Mouse (Mus musculus): Measurements from ENCODE around the gene Vamp5. TPM values are rescaled to one million over a fixed set of nuclear protein-coding genes. Genes with fewer than 3 reads are reported as not detected.

The Vamp5 gene
- polyA plus RNA-seq, 1 experiment from 2014 or later: 15.4 TPM

GRCm38 (mm10) chr6:72385258-72385657, 5.0 kb upstream of the Vamp5 start:
- WGBS: 86% methylated on average over 4 of the region's 4 CpGs
- H3K4me2 ChIP-seq: no peak overlapping the region
- ATAC-seq (ENCODE audit: low FRiP score): no peak

GRCm38 (mm10) chr6:72383952-72384351, 3.7 kb upstream of the Vamp5 start:
- 88% methylated on average over 7 of the region's 7 CpGs for WGBS
- Histone ChIP-seq H3K27ac (ENCODE audit: low read depth, low read length) (no peak overlapping the region), H3K9ac (ENCODE audit: low read length) (no peak overlapping the region), H3K9me3 (ENCODE audit: control insufficient read depth, low read length) (no peaks in the 10 kb centered on the region), H3K27me3 (ENCODE audit: control insufficient read depth, insufficient read depth, low read length) (peaks cover 16% of the 10 kb centered on the region), H3K4me3 (ENCODE audit: low read depth, low read length) (no peak overlapping the region), H3K4me1 (ENCODE audit: control insufficient read depth, insufficient read depth, low read length) (peaks cover 6% of the 10 kb centered on the region; the same call in 1 of the 2 replicates), H3K4me2 (no peak overlapping the region), H3K36me3 (ENCODE audit: control insufficient read depth, insufficient read depth, low read length) (no peaks in the 10 kb centered on the region)
- DNase-seq (ENCODE audit: low spot score, missing footprints) (no peak), ATAC-seq (ENCODE audit: low FRiP score) (no peak)

More at GRCm38 (mm10) chr6:72385258-72385657, 5.0 kb upstream of the Vamp5 start:
- H3K27ac ChIP-seq (ENCODE audit: low read depth, low read length): no peak overlapping the region
- H3K27me3 ChIP-seq (ENCODE audit: control insufficient read depth, insufficient read depth, low read length): peaks cover 4% of the 10 kb centered on the region
- no peak overlapping the region for H3K4me3 ChIP-seq (ENCODE audit: low read depth, low read length)
- no peak overlapping the region for H3K9ac ChIP-seq (ENCODE audit: low read length)
- DNase-seq (ENCODE audit: low spot score, missing footprints): no peak
- H3K9me3 ChIP-seq (ENCODE audit: control insufficient read depth, low read length): no peaks in the 10 kb centered on the region
- H3K4me1 ChIP-seq (ENCODE audit: control insufficient read depth, insufficient read depth, low read length): peaks cover 8% of the 10 kb centered on the region
- H3K36me3 ChIP-seq (ENCODE audit: control insufficient read depth, insufficient read depth, low read length): no peaks in the 10 kb centered on the region

- WGBS: 87% methylated on average over 6 of the region's 6 CpGs
Measured at GRCm38 (mm10) chr6:72383142-72383820, 3.0 kb upstream of the Vamp5 start.

GRCm38 (mm10) chr6:72382494-72382893, 2.2 kb upstream of the Vamp5 start:
- WGBS: 86% methylated on average over 6 of the region's 6 CpGs
- Histone ChIP-seq H3K36me3 (ENCODE audit: control insufficient read depth, insufficient read depth, low read length) (no peaks in the 10 kb centered on the region), H3K27ac (ENCODE audit: low read depth, low read length) (no peak overlapping the region), H3K9ac (ENCODE audit: low read length) (no peak overlapping the region), H3K4me3 (ENCODE audit: low read depth, low read length) (no peak overlapping the region), H3K27me3 (ENCODE audit: control insufficient read depth, insufficient read depth, low read length) (peaks cover 16% of the 10 kb centered on the region), H3K9me3 (ENCODE audit: control insufficient read depth, low read length) (no peaks in the 10 kb centered on the region), H3K4me2 (no peak overlapping the region), H3K4me1 (ENCODE audit: control insufficient read depth, insufficient read depth, low read length) (peaks cover 6% of the 10 kb centered on the region; the same call in 1 of the 2 replicates)
- DNase-seq (ENCODE audit: low spot score, missing footprints) (no peak), ATAC-seq (ENCODE audit: low FRiP score) (no peak)

More at GRCm38 (mm10) chr6:72383142-72383820, 3.0 kb upstream of the Vamp5 start:
- peaks cover 6% of the 10 kb centered on the region; the same call in 1 of the 2 replicates for H3K4me1 ChIP-seq (ENCODE audit: control insufficient read depth, insufficient read depth, low read length)
- no peak overlapping the region for H3K27ac ChIP-seq (ENCODE audit: low read depth, low read length)
- no peaks in the 10 kb centered on the region for H3K36me3 ChIP-seq (ENCODE audit: control insufficient read depth, insufficient read depth, low read length)
- no peak overlapping the region for H3K9ac ChIP-seq (ENCODE audit: low read length)
- DNase-seq (ENCODE audit: low spot score, missing footprints) (no peak), ATAC-seq (ENCODE audit: low FRiP score) (no peak)
- H3K9me3 ChIP-seq (ENCODE audit: control insufficient read depth, low read length): no peaks in the 10 kb centered on the region
- peaks cover 16% of the 10 kb centered on the region for H3K27me3 ChIP-seq (ENCODE audit: control insufficient read depth, insufficient read depth, low read length)
- H3K4me2 ChIP-seq: no peak overlapping the region
- no peak overlapping the region for H3K4me3 ChIP-seq (ENCODE audit: low read depth, low read length)

GRCm38 (mm10) chr6:72379377-72380130, 714 bp downstream of the Vamp5 start:
- DNase-seq (ENCODE audit: low spot score, missing footprints) (no peak), ATAC-seq (ENCODE audit: low FRiP score) (no peak)
- no peaks in the 10 kb centered on the region for H3K36me3 ChIP-seq (ENCODE audit: control insufficient read depth, insufficient read depth, low read length)
- peaks cover 16% of the 10 kb centered on the region for H3K27me3 ChIP-seq (ENCODE audit: control insufficient read depth, insufficient read depth, low read length)
- H3K9me3 ChIP-seq (ENCODE audit: control insufficient read depth, low read length): no peaks in the 10 kb centered on the region
- H3K4me1 ChIP-seq (ENCODE audit: control insufficient read depth, insufficient read depth, low read length): peaks cover 6% of the 10 kb centered on the region; the same call in 1 of the 2 replicates
- H3K4me2 ChIP-seq: peak overlapping the region; percentile 44
- no peak overlapping the region for H3K27ac ChIP-seq (ENCODE audit: low read depth, low read length)
- H3K4me3 ChIP-seq (ENCODE audit: low read depth, low read length): peak overlapping the region; percentile 38
- 40% methylated on average over 7 of the region's 7 CpGs for WGBS
- H3K9ac ChIP-seq (ENCODE audit: low read length): no peak overlapping the region

GRCm38 (mm10) chr6:72378510-72379234, 1.6 kb downstream of the Vamp5 start:
- Histone ChIP-seq H3K9me3 (ENCODE audit: control insufficient read depth, low read length) (no peaks in the 10 kb centered on the region), H3K4me3 (ENCODE audit: low read depth, low read length) (no peak overlapping the region), H3K4me2 (no peak overlapping the region), H3K36me3 (ENCODE audit: control insufficient read depth, insufficient read depth, low read length) (no peaks in the 10 kb centered on the region), H3K27me3 (ENCODE audit: control insufficient read depth, insufficient read depth, low read length) (peaks cover 16% of the 10 kb centered on the region), H3K27ac (ENCODE audit: low read depth, low read length) (no peak overlapping the region), H3K4me1 (ENCODE audit: control insufficient read depth, insufficient read depth, low read length) (peaks cover 6% of the 10 kb centered on the region; the same call in 1 of the 2 replicates), H3K9ac (ENCODE audit: low read length) (no peak overlapping the region)
- 86% methylated on average over 8 of the region's 8 CpGs for WGBS
- DNase-seq (ENCODE audit: low spot score, missing footprints): no peak
- no peak for ATAC-seq (ENCODE audit: low FRiP score)

GRCm38 (mm10) chr6:72374820-72375563, 5.3 kb downstream of the Vamp5 start:
- no peak overlapping the region for H3K9ac ChIP-seq (ENCODE audit: low read length)
- no peak overlapping the region for H3K4me2 ChIP-seq
- H3K9me3 ChIP-seq (ENCODE audit: control insufficient read depth, low read length): no peaks in the 10 kb centered on the region
- no peaks in the 10 kb centered on the region for H3K36me3 ChIP-seq (ENCODE audit: control insufficient read depth, insufficient read depth, low read length)
- WGBS: 85% methylated on average over 15 of the region's 15 CpGs
- DNase-seq (ENCODE audit: low spot score, missing footprints): no peak
- ATAC-seq (ENCODE audit: low FRiP score): no peak
- H3K4me1 ChIP-seq (ENCODE audit: control insufficient read depth, insufficient read depth, low read length): no peaks in the 10 kb centered on the region; the same call in 1 of the 2 replicates
- peaks cover 9% of the 10 kb centered on the region for H3K27me3 ChIP-seq (ENCODE audit: control insufficient read depth, insufficient read depth, low read length)
- H3K27ac ChIP-seq (ENCODE audit: low read depth, low read length): no peak overlapping the region
- no peak overlapping the region for H3K4me3 ChIP-seq (ENCODE audit: low read depth, low read length)

- ATAC-seq (ENCODE audit: low FRiP score): no peak
- 74% methylated on average over 7 of the region's 7 CpGs for WGBS
- Histone ChIP-seq H3K36me3 (ENCODE audit: control insufficient read depth, insufficient read depth, low read length) (no peaks in the 10 kb centered on the region), H3K4me2 (no peak overlapping the region), H3K27ac (ENCODE audit: low read depth, low read length) (no peak overlapping the region), H3K4me1 (ENCODE audit: control insufficient read depth, insufficient read depth, low read length) (no peaks in the 10 kb centered on the region), H3K9me3 (ENCODE audit: control insufficient read depth, low read length) (no peaks in the 10 kb centered on the region), H3K27me3 (ENCODE audit: control insufficient read depth, insufficient read depth, low read length) (peaks cover 1% of the 10 kb centered on the region), H3K9ac (ENCODE audit: low read length) (no peak overlapping the region), H3K4me3 (ENCODE audit: low read depth, low read length) (no peak overlapping the region)
- no peak for DNase-seq (ENCODE audit: low spot score, missing footprints)
Measured at GRCm38 (mm10) chr6:72374206-72374605, 6.1 kb downstream of the Vamp5 start.
